ENCODE assay signal across 26 mouse cellular contexts in the genomic region with DNA sequence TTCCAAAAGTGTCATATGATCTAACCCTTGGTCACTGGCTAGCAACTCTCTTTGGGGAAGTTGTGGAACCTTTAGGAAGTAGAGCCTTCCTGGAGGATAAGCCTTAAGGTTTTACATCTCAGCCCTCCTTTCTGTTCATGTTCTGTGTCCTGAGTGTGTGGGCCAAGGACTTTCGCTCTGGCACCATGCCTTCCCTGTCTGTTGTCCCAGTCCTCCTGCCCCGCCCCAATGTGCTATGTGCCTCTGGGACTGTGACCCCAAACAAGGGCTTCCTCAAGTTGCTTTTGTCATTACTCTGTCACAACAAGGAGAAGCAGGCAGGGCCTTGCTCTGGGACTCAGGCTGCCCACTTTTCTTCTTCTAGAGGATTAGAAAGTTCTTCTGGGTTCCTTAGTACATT. TPM values are rescaled to one million over a fixed set of nuclear protein-coding genes. Genes with fewer than 3 reads are reported as not detected.
DNase-seq lines count a peak whose midpoint lies in the region; TF ChIP-seq lines count a peak whose summit lies in the region.
"Had no signal": no experiment of that assay in that cellular context is flagged by ENCODE, and none has a peak within 500 bp of the region (broad histone marks: within the 10 kb centered on the region; RNA-seq: fewer than 3 reads in every experiment).

No protein-coding gene starts in this region.

- no peak overlapping the region for H3K9ac ChIP-seq in heart, adult 2 months (ENCODE audit: low read depth, low read length)
- H3K9ac ChIP-seq: embryonic facial prominence, embryonic 15.5 days; forebrain, embryonic 13.5 days; kidney, embryonic 15.5 days; limb, embryonic 13.5 days; lung, embryonic 15.5 days; midbrain, embryonic 12.5 days; neural tube, embryonic 12.5 days had no signal

- no peaks in the 10 kb centered on the region for H3K27me3 ChIP-seq in heart, adult 2 months (ENCODE audit: control insufficient read depth, insufficient read depth, low read length)
- H3K27me3 ChIP-seq: CH12.LX; embryonic facial prominence, embryonic 15.5 days; limb, embryonic 13.5 days; lung, embryonic 15.5 days; midbrain, embryonic 12.5 days; neural tube, embryonic 12.5 days had no signal

- H3K27ac ChIP-seq in heart, adult 2 months: peak overlapping the region; percentile 65
- H3K27ac ChIP-seq: embryonic facial prominence, embryonic 10.5 days; embryonic facial prominence, embryonic 15.5 days; forebrain, embryonic 13.5 days; hindbrain, embryonic 10.5 days; kidney, embryonic 15.5 days; limb, embryonic 13.5 days; lung, embryonic 15.5 days; midbrain, embryonic 12.5 days; neural tube, embryonic 12.5 days had no signal

- H3K36me3 ChIP-seq in heart, adult 2 months (ENCODE audit: control insufficient read depth, insufficient read depth, low read length): peaks cover 3% of the 10 kb centered on the region; the same call in 1 of the 2 replicates
- H3K36me3 ChIP-seq: embryonic facial prominence, embryonic 10.5 days; embryonic facial prominence, embryonic 15.5 days; hindbrain, embryonic 10.5 days; kidney, embryonic 15.5 days; limb, embryonic 13.5 days; lung, embryonic 15.5 days; midbrain, embryonic 12.5 days; neural tube, embryonic 12.5 days had no signal

- intact Hi-C loops in heart, adult 2 months (cut with DNase I): loop anchor here (2.0 kb wide), 2 partner anchors 30 to 42 kb away; partner anchors contain the start of gene Ldlrad3
- intact Hi-C loops in heart, postnatal 10 days (cut with DNase I): no loop called here

- TF ChIP-seq EP300 in heart, adult 2 months (IDR thresholded peaks at IDR 0.05; ENCODE audit: insufficient read depth, low read depth, low read length): peak; percentile 46; the same call in 1 of the 2 replicates

- WGBS in heart, adult 2 months: 50% methylated on average over 2 of the region's 2 CpGs

- H3K79me2 ChIP-seq in heart, adult 2 months (replicated peaks; ENCODE audit: control insufficient read depth, insufficient read depth, low read length): no peaks in the 10 kb centered on the region

- peak; percentile 22 for DNase-seq in gastrocnemius, adult 18-20 months (ENCODE audit: low spot score)
- DNase-seq in gastrocnemius, postnatal 10 days: no peak
- peak; percentile 39 to 63 for DNase-seq in heart, adult 2 months
- no peak for DNase-seq in heart, postnatal 4 days
- DNase-seq in heart, postnatal 10 days: peak; percentile 17 to 26
- DNase-seq in thymus, postnatal 0 days (ENCODE audit: low spot score): no peak
- DNase-seq in kidney, postnatal 36 days: no peak
- DNase-seq: adrenal gland, adult 2 months; adrenal gland, postnatal 36 days; cerebellum, adult 2 months; cerebellum, postnatal 14 days; kidney, adult 18-20 months; kidney, postnatal 25 days; lung, postnatal 4 days had no signal

- no peak for TF ChIP-seq POLR2A in heart, adult 2 months (IDR thresholded peaks at IDR 0.05; ENCODE audit: insufficient read depth, low read depth, low read length)

- no peak for TF ChIP-seq CTCF in heart, adult 2 months (IDR thresholded peaks at IDR 0.05)

- peaks cover 13% of the 10 kb centered on the region for H3K4me1 ChIP-seq in heart, adult 2 months (ENCODE audit: control insufficient read depth, insufficient read depth, low read length)
- H3K4me1 ChIP-seq: megakaryocyte, embryonic 14.5 days had no signal

- H3K4me3 ChIP-seq in heart, adult 2 months: no peak overlapping the region
- H3K4me3 ChIP-seq: embryonic facial prominence, embryonic 10.5 days; embryonic facial prominence, embryonic 15.5 days; forebrain, embryonic 13.5 days; hindbrain, embryonic 10.5 days; kidney, embryonic 15.5 days; limb, embryonic 13.5 days; lung, embryonic 15.5 days; megakaryocyte, embryonic 14.5 days; midbrain, embryonic 12.5 days; myocyte; neural tube, embryonic 12.5 days had no signal

RNA-seq across cellular contexts. Expression of gene Ldlrad3, which starts 42.9 kb away (rescaled TPM):
- 1 to 10 TPM; 2.9 to 4.9 TPM for total RNA-seq in gastrocnemius, adult 18-20 months (2021)
- 10 to 100 TPM; 10.8 to 12.6 TPM for total RNA-seq in gastrocnemius, postnatal 10 days (2021)
- 1 to 10 TPM; 3.3 to 3.8 TPM for total RNA-seq in heart, adult 2 months (2021)
- polyA plus RNA-seq in heart, adult 2 months (2012; rRNA removed): 4.8 and 5.3 TPM in 2 replicates
- 1 to 10 TPM; 9.8 to 9.9 TPM for total RNA-seq in heart, postnatal 4 days (2021)
- 10 to 100 TPM in 1 of 2 experiments, 1 to 10 TPM in 1; 9.2 to 10.3 TPM for total RNA-seq in heart, postnatal 10 days (2021)
- 10.3 and 13.6 TPM in 2 replicates for polyA plus RNA-seq in thymus, postnatal 0 days (2015; fragmentation: Nextera tagmentation; extraction: Ambion mirVana)

Comparison
In these comparisons a context has a peak if more than half of its experiments do, and no peak if none do; other contexts are left out.
1. DNase-seq: peak in gastrocnemius, adult 18-20 months (single experiment), heart, adult 2 months (2 of 2) and heart, postnatal 10 days (2 of 2); none in gastrocnemius, postnatal 10 days (single experiment), heart, postnatal 4 days (single experiment), thymus, postnatal 0 days (single experiment) and kidney, postnatal 36 days (0 of 2).